Mouse (Mus musculus) intestine, embryonic 14.5 days (tissue): Measurements from ENCODE around the gene Lrpprc. TPM values are rescaled to one million over a fixed set of nuclear protein-coding genes. Genes with fewer than 3 reads are reported as not detected.

Source experiments
- ATAC-seq: fragments of 200-750 bp; cut with Nextera tagmentation; replicated peaks from 2 replicates; pipeline ENCODE4 v1.8.0; 2017; ENCODE audit warnings: low read depth, moderate number of reproducible peaks, moderate TSS enrichment, moderate library complexity; ENCODE audit not compliant: low FRiP score, low TSS enrichment
- DNase-seq: peaks from one replicate; pipeline ENCODE4 v3.0.0-alpha.2; 2018; ENCODE audit warnings: low spot score
- H3K27ac ChIP-seq: fragments of 300-500 bp; sonication (generic); 2 replicates; pipeline ENCODE4 v1.5.1; 2014; ENCODE audit warnings: low read depth, mild to moderate bottlenecking, control low read depth
- H3K27me3 ChIP-seq: fragments of 300-500 bp; sonication (generic); replicated peaks from 2 replicates; pipeline ENCODE4 v1.6.1; 2014; ENCODE audit warnings: low read length, control low read depth; ENCODE audit not compliant: control insufficient read depth, insufficient read depth
- H3K36me3 ChIP-seq: fragments of 300-500 bp; sonication (generic); 2 replicates; pipeline ENCODE4 v1.6.1; 2014; ENCODE audit warnings: low read length, control low read depth; ENCODE audit not compliant: control insufficient read depth, insufficient read depth
- H3K4me1 ChIP-seq: fragments of 300-500 bp; sonication (generic); replicated peaks from 2 replicates; pipeline ENCODE4 v1.6.1; 2014; ENCODE audit warnings: low read length, control low read depth, mixed read lengths; ENCODE audit not compliant: control insufficient read depth, insufficient read depth
- H3K4me2 ChIP-seq: fragments of 300-500 bp; sonication (generic); 2 replicates; pipeline ENCODE4 v1.6.1; 2014; ENCODE audit warnings: low read length
- H3K4me3 ChIP-seq: fragments of 300-500 bp; sonication (generic); 2 replicates; pipeline ENCODE4 v1.5.1; 2014; ENCODE audit warnings: low read depth, low read length, control low read depth, mixed read lengths
- H3K9ac ChIP-seq: fragments of 300-500 bp; sonication (generic); 2 replicates; pipeline ENCODE4 v1.6.1; 2014; ENCODE audit warnings: mild to moderate bottlenecking, low read length
- H3K9me3 ChIP-seq: fragments of 300-500 bp; sonication (generic); 2 replicates; pipeline ENCODE4 v1.6.1; 2016; ENCODE audit warnings: low read length, control low read depth; ENCODE audit not compliant: control insufficient read depth
- WGBS: fragments of 180-500 bp; shearing (Covaris S2); extraction: QIAGEN DNeasy Blood & Tissue Kit; methylation state at CpG from one replicate; pipeline ENCODE4 v1.1.7; 2014; 5-methylcytosine and 5-hydroxymethylcytosine counted together
- polyA plus RNA-seq: library from polyadenylated mRNA; unstranded; fragments of >200 nt; fragmentation: Nextera tagmentation; extraction: Ambion mirVana; gene quantifications from 2 replicates; pipeline ENCODE4 v1.2.1, GENCODE M21; 2014

Gene Lrpprc
- polyA plus RNA-seq, 1 experiment from 2014 or later: 61.7 TPM

- DNase-seq (no peak), ATAC-seq (no peak)
- H3K27me3 ChIP-seq: no peaks in the 10 kb centered on the region
- H3K4me2 ChIP-seq: no peak overlapping the region
- H3K36me3 ChIP-seq: peaks cover 28% of the 10 kb centered on the region; the same call in 1 of the 2 replicates
- H3K9me3 ChIP-seq: no peaks in the 10 kb centered on the region
- 0 out of 2 replicates have a peak, but pooled peaks cover 4% of the 10 kb centered on the region for H3K4me1 ChIP-seq
- no peak overlapping the region for H3K27ac ChIP-seq
- 92% methylated on average over 5 of the region's 5 CpGs for WGBS
- no peak overlapping the region for H3K4me3 ChIP-seq
- H3K9ac ChIP-seq: no peak overlapping the region
These were observed 7.1 kb downstream of the Lrpprc start for GRCm38 (mm10) chr17:84783491-84783890.

DNA sequence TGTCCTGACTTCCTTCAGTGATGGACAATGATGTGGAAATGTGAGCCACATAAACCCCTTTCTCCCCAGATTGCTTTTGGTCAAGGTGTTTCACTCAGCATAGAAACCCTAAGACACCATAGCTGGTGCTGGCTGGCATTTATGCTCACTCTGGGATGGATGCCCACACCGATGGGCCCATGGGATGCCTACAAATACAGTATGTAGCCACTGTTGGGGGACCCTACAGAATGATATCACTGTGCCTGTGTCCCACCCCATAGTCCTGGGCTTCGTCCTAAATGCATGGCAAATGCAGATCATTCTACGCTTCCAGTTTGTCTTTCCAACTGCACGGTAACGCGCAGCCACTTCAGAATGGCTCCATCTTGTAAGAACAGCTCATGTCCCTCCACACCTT lies 10.3 kb downstream of the Lrpprc start:
- no peak for ATAC-seq
- no peaks in the 10 kb centered on the region for H3K27me3 ChIP-seq
- no peaks in the 10 kb centered on the region for H3K9me3 ChIP-seq
- peaks cover 31% of the 10 kb centered on the region for H3K36me3 ChIP-seq
- H3K4me1 ChIP-seq: peaks cover 4% of the 10 kb centered on the region; the same call in 1 of the 2 replicates
- H3K9ac ChIP-seq: no peak overlapping the region
- no peak overlapping the region for H3K4me2 ChIP-seq
- H3K27ac ChIP-seq: no peak overlapping the region
- 98% methylated on average over 6 of the region's 6 CpGs for WGBS
- no peak overlapping the region for H3K4me3 ChIP-seq
- no peak for DNase-seq

GRCm38 (mm10) chr17:84778477-84778978 lies 12.1 kb downstream of the Lrpprc start:
- Histone ChIP-seq H3K4me1 (peaks cover 4% of the 10 kb centered on the region; the same call in 1 of the 2 replicates), H3K27me3 (no peaks in the 10 kb centered on the region), H3K27ac (peak overlapping the region; percentile 80), H3K9ac (no peak overlapping the region), H3K4me3 (no peak overlapping the region), H3K9me3 (no peaks in the 10 kb centered on the region), H3K4me2 (no peak overlapping the region; the same call in 1 of the 2 replicates), H3K36me3 (peaks cover 42% of the 10 kb centered on the region)
- no peak for DNase-seq
- 59% methylated on average over 7 of the region's 7 CpGs for WGBS
- ATAC-seq: no peak

GRCm38 (mm10) chr17:84776362-84777000 lies 14.1 kb downstream of the Lrpprc start:
- Histone ChIP-seq H3K4me1 (peaks cover 4% of the 10 kb centered on the region; the same call in 1 of the 2 replicates), H3K4me2 (no peak overlapping the region), H3K4me3 (no peak overlapping the region), H3K36me3 (peaks cover 45% of the 10 kb centered on the region), H3K9me3 (no peaks in the 10 kb centered on the region), H3K27me3 (no peaks in the 10 kb centered on the region), H3K27ac (peak overlapping the region; percentile 59; the same call in 1 of the 2 replicates), H3K9ac (no peak overlapping the region)
- WGBS: 79% methylated on average over 16 of the region's 16 CpGs
- DNase-seq (no peak), ATAC-seq (no peak)

GRCm38 (mm10) chr17:84775291-84775690 lies 15.3 kb downstream of the Lrpprc start:
- WGBS: 92% methylated on average over 10 of the region's 10 CpGs
- Histone ChIP-seq H3K27me3 (no peaks in the 10 kb centered on the region), H3K4me3 (no peak overlapping the region)

GRCm38 (mm10) chr17:84771882-84772281 lies 18.7 kb downstream of the Lrpprc start:
- H3K4me1 ChIP-seq: no peaks in the 10 kb centered on the region
- no peak overlapping the region for H3K27ac ChIP-seq
- H3K9ac ChIP-seq: no peak overlapping the region
- H3K36me3 ChIP-seq: peaks cover 80% of the 10 kb centered on the region
- WGBS: 91% methylated on average over 9 of the region's 9 CpGs
- no peaks in the 10 kb centered on the region for H3K27me3 ChIP-seq
- H3K9me3 ChIP-seq: no peaks in the 10 kb centered on the region
- DNase-seq (no peak), ATAC-seq (no peak)
- H3K4me2 ChIP-seq: no peak overlapping the region
- no peak overlapping the region for H3K4me3 ChIP-seq

More at GRCm38 (mm10) chr17:84775291-84775690, 15.3 kb downstream of the Lrpprc start:
- peaks cover 48% of the 10 kb centered on the region for H3K36me3 ChIP-seq
- no peaks in the 10 kb centered on the region for H3K9me3 ChIP-seq
- DNase-seq: no peak
- no peak overlapping the region for H3K9ac ChIP-seq
- no peak overlapping the region for H3K4me2 ChIP-seq
- H3K27ac ChIP-seq: no peak overlapping the region
- ATAC-seq: no peak
- peaks cover 4% of the 10 kb centered on the region; the same call in 1 of the 2 replicates for H3K4me1 ChIP-seq

DNA sequence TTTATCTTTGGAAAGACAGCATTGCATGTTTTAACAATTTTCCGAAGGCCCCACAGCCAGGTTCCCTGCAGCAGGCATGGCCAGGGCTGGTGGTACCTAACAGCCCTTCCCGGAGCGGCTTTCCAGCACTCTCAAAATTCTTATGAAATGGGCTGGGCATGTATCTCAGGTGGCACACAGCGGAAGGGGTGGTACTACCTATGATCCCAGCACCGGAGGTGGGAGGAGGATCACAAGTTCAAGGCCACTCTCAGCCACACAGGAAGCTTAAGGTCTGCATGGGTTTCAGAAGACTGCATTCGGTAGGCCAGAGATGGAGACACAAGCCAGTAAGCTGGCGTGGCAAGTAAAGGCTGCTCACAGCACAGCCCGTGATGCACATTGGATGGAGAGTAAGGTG lies 31.6 kb downstream of the Lrpprc start:
- H3K4me3 ChIP-seq: no peak overlapping the region
- H3K9ac ChIP-seq: no peak overlapping the region
- no peaks in the 10 kb centered on the region for H3K4me1 ChIP-seq
- H3K9me3 ChIP-seq: no peaks in the 10 kb centered on the region
- no peak overlapping the region for H3K27ac ChIP-seq
- H3K36me3 ChIP-seq: peaks cover 36% of the 10 kb centered on the region
- ATAC-seq (no peak), DNase-seq (no peak)
- H3K27me3 ChIP-seq: no peaks in the 10 kb centered on the region
- no peak overlapping the region for H3K4me2 ChIP-seq
- WGBS: 84% methylated on average over 8 of the region's 8 CpGs

GRCm38 (mm10) chr17:84758374-84758773 lies 32.2 kb downstream of the Lrpprc start:
- H3K4me3 ChIP-seq: no peak overlapping the region
- DNase-seq (peak; percentile 49), ATAC-seq (no peak)
- no peak overlapping the region for H3K4me2 ChIP-seq
- H3K9ac ChIP-seq: no peak overlapping the region
- H3K36me3 ChIP-seq: peaks cover 37% of the 10 kb centered on the region
- no peaks in the 10 kb centered on the region for H3K9me3 ChIP-seq
- WGBS: 36% methylated on average over 10 of the region's 10 CpGs
- no peaks in the 10 kb centered on the region for H3K27me3 ChIP-seq
- H3K27ac ChIP-seq: no peak overlapping the region
- no peaks in the 10 kb centered on the region for H3K4me1 ChIP-seq

GRCm38 (mm10) chr17:84756090-84756489 lies 34.5 kb downstream of the Lrpprc start:
- H3K4me1 ChIP-seq: no peaks in the 10 kb centered on the region
- no peak for ATAC-seq

More at GRCm38 (mm10) chr17:84756090-84756489, 34.5 kb downstream of the Lrpprc start:
- no peak for DNase-seq
- H3K9ac ChIP-seq: no peak overlapping the region
- no peak overlapping the region for H3K4me2 ChIP-seq
- no peaks in the 10 kb centered on the region for H3K9me3 ChIP-seq
- H3K27me3 ChIP-seq: no peaks in the 10 kb centered on the region
- peaks cover 38% of the 10 kb centered on the region for H3K36me3 ChIP-seq
- H3K4me3 ChIP-seq: no peak overlapping the region
- WGBS: 70% methylated on average over 2 of the region's 2 CpGs
- H3K27ac ChIP-seq: no peak overlapping the region
